8 mouse cellular contexts compared by ENCODE assay signal in genomic region chr12:85686466-85687216, GRCm38 (mm10). TPM values are rescaled to one million over a fixed set of nuclear protein-coding genes. Genes with fewer than 3 reads are reported as not detected.
A peak's percentile ranks its signal among the peaks of the same experiment; 100 is the strongest.
DNase-seq lines count a peak whose midpoint lies in the region; ATAC-seq and TF ChIP-seq lines count a peak whose summit lies in the region.

Gene Batf, plus strand, starts transcription at chr12:85686669.

- no peak for TF ChIP-seq CTCF in MEL (IDR thresholded peaks at IDR 0.05 in 2 of 3, conservative IDR thresholded peaks at IDR 0.05 in 1 of 3; ENCODE audit: control insufficient read depth in 1 of 3, insufficient read depth in 1 of 3, low read depth in 2 of 3, low read length in 3 of 3, poor library complexity in 1 of 3, severe bottlenecking in 1 of 3)
- 0 out of 2 replicates have a peak, but pooled peaks have one; percentile 33 for TF ChIP-seq CTCF in thymus, adult 2 months (IDR thresholded peaks at IDR 0.05; ENCODE audit: borderline replicate concordance, control insufficient read depth, extremely low read depth, insufficient read depth, low read length, poor library complexity)

- no peak for TF ChIP-seq RAD21 in MEL (IDR thresholded peaks at IDR 0.05; ENCODE audit: low read depth, low read length)

- peak in 1 of 2 experiments; percentile 62; a peak in 2 of 4 replicates for TF ChIP-seq POLR2A in MEL (IDR thresholded peaks at IDR 0.05; ENCODE audit: control insufficient read depth in 1 of 2, insufficient read depth in 1 of 2, low read depth in 1 of 2, low read length in 2 of 2, poor library complexity in 1 of 2)
- no peak for TF ChIP-seq POLR2A in thymus, adult 2 months (IDR thresholded peaks at IDR 0.05; ENCODE audit: control insufficient read depth, extremely low read depth, insufficient read depth, low read length, poor library complexity)

- peaks cover 2% of the 10 kb centered on the region; the same call in 1 of the 2 replicates for H3K79me2 ChIP-seq in MEL (ENCODE audit: control insufficient read depth, insufficient read depth, low read length, poor library complexity)

- no peaks in the 10 kb centered on the region for H3K36me3 ChIP-seq in MEL (ENCODE audit: control insufficient read depth in 1 of 2, insufficient read depth in 2 of 2, low read length in 2 of 2)
- no peaks in the 10 kb centered on the region for H3K36me3 ChIP-seq in hindbrain, embryonic 14.5 days (replicated peaks; ENCODE audit: control insufficient read depth, insufficient read depth)
- H3K36me3 ChIP-seq in thymus, adult 2 months (ENCODE audit: control insufficient read depth, insufficient read depth, low read length), result no peaks in the 10 kb centered on the region

- H3K9ac ChIP-seq in MEL (ENCODE audit: control insufficient read depth, low read depth, low read length, poor library complexity, severe bottlenecking), result peak within 1 kb of the TSS; percentile 88
- H3K9ac ChIP-seq in hindbrain, embryonic 14.5 days, result no peak within 1 kb of the TSS

- 0 out of 2 replicates have a peak within 1 kb of the TSS, but pooled peaks have one; percentile 12 for H3K4me2 ChIP-seq in hindbrain, embryonic 14.5 days (replicated peaks)

- no peaks in the 10 kb centered on the region for H3K27me3 ChIP-seq in MEL (ENCODE audit: control insufficient read depth in 1 of 2, insufficient read depth in 2 of 2, low read length in 2 of 2)
- H3K27me3 ChIP-seq in hindbrain, embryonic 14.5 days (ENCODE audit: control insufficient read depth, insufficient read depth, low read length), result no peaks in the 10 kb centered on the region
- H3K27me3 ChIP-seq in thymus, adult 2 months (ENCODE audit: control insufficient read depth, insufficient read depth, low read length), result no peaks in the 10 kb centered on the region; the same call in 1 of the 2 replicates

- DNase-seq in adrenal gland, postnatal 14 days, result peak; percentile 24
- no peak for DNase-seq in adrenal gland, adult 18-20 months (ENCODE audit: low spot score in 2 of 2)
- peak; percentile 61 for DNase-seq in MEL (ENCODE audit: low read depth, low spot score)
- DNase-seq in hindbrain, embryonic 14.5 days (ENCODE audit: low spot score), result no peak
- DNase-seq in lung, postnatal 25 days (ENCODE audit: low spot score), result peak; percentile 50
- peak; percentile 74 for DNase-seq in thymus, adult 2 months
- no peak for DNase-seq in Muller cell, postnatal 12 days (ENCODE audit: inconsistent ontology term)
- no peak for DNase-seq in adrenal gland, postnatal 4 days (ENCODE audit: low spot score in 2 of 2)

- H3K4me3 ChIP-seq in MEL (ENCODE audit: control insufficient read depth in 1 of 2, insufficient read depth in 1 of 2, low read depth in 2 of 2, low read length in 2 of 2), result peak within 1 kb of the TSS; percentile 71 to 81
- H3K4me3 ChIP-seq in hindbrain, embryonic 14.5 days (replicated peaks; ENCODE audit: low read length), result no peak within 1 kb of the TSS
- H3K4me3 ChIP-seq in thymus, adult 2 months (ENCODE audit: control insufficient read depth, insufficient read depth, low read length), result peak within 1 kb of the TSS; percentile 70

- peaks cover 0 to 11% of the 10 kb centered on the region in 2 experiments; a peak in 1 of 4 replicates for H3K4me1 ChIP-seq in MEL (ENCODE audit: control insufficient read depth in 1 of 2, insufficient read depth in 2 of 2, low read length in 2 of 2)
- no peaks in the 10 kb centered on the region for H3K4me1 ChIP-seq in hindbrain, embryonic 14.5 days (replicated peaks; ENCODE audit: control insufficient read depth, insufficient read depth, low read length)
- peaks cover 18% of the 10 kb centered on the region for H3K4me1 ChIP-seq in thymus, adult 2 months (replicated peaks; ENCODE audit: control insufficient read depth, insufficient read depth, low read length)

- no peak for TF ChIP-seq EP300 in MEL (IDR thresholded peaks at IDR 0.05; ENCODE audit: low read depth in 1 of 2, low read length in 2 of 2)

- H3K9me3 ChIP-seq in MEL (replicated peaks; ENCODE audit: insufficient read depth, low read length), result no peaks in the 10 kb centered on the region
- no peaks in the 10 kb centered on the region for H3K9me3 ChIP-seq in hindbrain, embryonic 14.5 days (ENCODE audit: control insufficient read depth, low read length)

- H3K27ac ChIP-seq in MEL (ENCODE audit: control insufficient read depth, low read depth, low read length), result peak within 1 kb of the TSS; percentile 41; the same call in 1 of the 2 replicates
- H3K27ac ChIP-seq in hindbrain, embryonic 14.5 days, result no peak within 1 kb of the TSS
- H3K27ac ChIP-seq in thymus, adult 2 months (ENCODE audit: control insufficient read depth, insufficient read depth, low read length), result peak within 1 kb of the TSS; percentile 64; the same call in 1 of the 2 replicates

- no peak for ATAC-seq in hindbrain, embryonic 14.5 days (ENCODE audit: low FRiP score)

- 46% methylated on average over 22 of the region's 22 CpGs for WGBS in hindbrain, embryonic 14.5 days
- WGBS in thymus, adult 2 months, result under 1% methylated on average over 22 of the region's 22 CpGs

TF ChIP-seq in MEL, 35 proteins besides CTCF, POLR2A, EP300 and RAD21:
- TF ChIP-seq SIN3A (IDR thresholded peaks at IDR 0.05; ENCODE audit: low read length), result peak; percentile 71
- no peak for TF ChIP-seq BHLHE40 (IDR thresholded peaks at IDR 0.05; ENCODE audit: borderline replicate concordance, low read depth, low read length)
- TF ChIP-seq TCF12 (IDR thresholded peaks at IDR 0.05; ENCODE audit: low read depth, low read length), result 0 out of 2 replicates have a peak, but pooled peaks have one; percentile 9
- TF ChIP-seq HCFC1 (IDR thresholded peaks at IDR 0.05; ENCODE audit: low read depth, low read length), result no peak
- no peak for TF ChIP-seq SMC3 (IDR thresholded peaks at IDR 0.05; ENCODE audit: low read depth, low read length)
- no peak for TF ChIP-seq JUND (IDR thresholded peaks at IDR 0.05; ENCODE audit: low read depth, low read length)
- TF ChIP-seq RCOR1 (IDR thresholded peaks at IDR 0.05; ENCODE audit: low read depth, low read length), result no peak
- no peak for TF ChIP-seq GABPA (IDR thresholded peaks at IDR 0.05; ENCODE audit: low read depth, low read length)
- TF ChIP-seq MXI1 (IDR thresholded peaks at IDR 0.05; ENCODE audit: low read depth, low read length), result peak; percentile 72; the same call in 1 of the 2 replicates
- TF ChIP-seq GATA1 (IDR thresholded peaks at IDR 0.05; ENCODE audit: low read depth, low read length), result no peak
- TF ChIP-seq USF1 (IDR thresholded peaks at IDR 0.05; ENCODE audit: low read depth, low read length), result peak; percentile 90
- no peak for TF ChIP-seq ELF1 (IDR thresholded peaks at IDR 0.05; ENCODE audit: low read depth, low read length)
- no peak for TF ChIP-seq ZMIZ1 (IDR thresholded peaks at IDR 0.05; ENCODE audit: low read depth, low read length)
- TF ChIP-seq ZKSCAN1 (IDR thresholded peaks at IDR 0.05; ENCODE audit: low read depth, low read length), result no peak
- peak; percentile 50; the same call in 1 of the 2 replicates for TF ChIP-seq NRF1 (IDR thresholded peaks at IDR 0.05; ENCODE audit: insufficient read depth, low read depth, low read length, poor library complexity, severe bottlenecking)
- TF ChIP-seq MAZ (IDR thresholded peaks at IDR 0.05; ENCODE audit: low read depth, low read length), result 0 out of 2 replicates have a peak, but pooled peaks have one; percentile 5
- no peak for TF ChIP-seq E2F4 (IDR thresholded peaks at IDR 0.05; ENCODE audit: borderline replicate concordance, low read depth, low read length)
- TF ChIP-seq USF2 (IDR thresholded peaks at IDR 0.05; ENCODE audit: borderline replicate concordance in 1 of 2, insufficient read depth in 1 of 2, low read depth in 1 of 2, low read length in 2 of 2), result peak in 1 of 2 experiments; percentile 41; a peak in 1 of 4 replicates
- TF ChIP-seq MAX (IDR thresholded peaks at IDR 0.05; ENCODE audit: low read length), result peak; percentile 42; the same call in 1 of the 2 replicates
- TF ChIP-seq TBP (IDR thresholded peaks at IDR 0.05; ENCODE audit: low read depth, low read length), result peak; percentile 45; the same call in 1 of the 2 replicates
- no peak for TF ChIP-seq ETS1 (IDR thresholded peaks at IDR 0.05; ENCODE audit: low read depth, low read length)
- no peak for TF ChIP-seq CHD2 (IDR thresholded peaks at IDR 0.05; ENCODE audit: low read length)
- no peak for TF ChIP-seq CHD1 (IDR thresholded peaks at IDR 0.05; ENCODE audit: low read depth, low read length)
- no peak for TF ChIP-seq MYC (IDR thresholded peaks at IDR 0.05; ENCODE audit: low read depth, low read length)

RNA-seq across cellular contexts. Expression of gene Batf, which starts in this region (rescaled TPM):
- 0.74 and 1.7 TPM in 2 replicates for total RNA-seq in adrenal gland, postnatal 14 days (2021)
- total RNA-seq in adrenal gland, adult 18-20 months (2021), result 1 to 10 TPM in 1 of 2 experiments, under 1 TPM in 1; 0.99 to 1.5 TPM
- total RNA-seq in MEL (2012; rRNA removed), result 16.8 and 19.9 TPM in 2 replicates
- 10 to 100 TPM in 1 of 2 experiments, not detected in 1; 14.4 TPM for polyA plus RNA-seq in MEL (2012; ENCODE audit: insufficient read depth in 1 of 2, insufficient read length in 2 of 2, low read depth in 1 of 2, low replicate concordance in 2 of 2, missing spikeins in 1 of 2)
- polyA plus RNA-seq in hindbrain, embryonic 14.5 days (2014; fragmentation: Nextera tagmentation; extraction: Ambion mirVana), result 0.81 and 1.1 TPM in 2 replicates
- 13.3 and 14.9 TPM in 2 replicates for polyA plus RNA-seq in thymus, adult 2 months (2012; rRNA removed)
- total RNA-seq in adrenal gland, postnatal 4 days (2021), result 1 to 10 TPM in 1 of 2 experiments, under 1 TPM in 1; 0.87 to 1.2 TPM

Comparison
In these comparisons a context has a peak if more than half of its experiments do, and no peak if none do; other contexts are left out.
1. DNase-seq: peak in adrenal gland, postnatal 14 days (single experiment), MEL (single experiment), lung, postnatal 25 days (single experiment) and thymus, adult 2 months (single experiment); none in adrenal gland, adult 18-20 months (0 of 2), hindbrain, embryonic 14.5 days (single experiment), Muller cell, postnatal 12 days (single experiment) and adrenal gland, postnatal 4 days (0 of 2).